Mouse (Mus musculus): ENCODE measurements around the gene Rpl31. TPM values are rescaled to one million over a fixed set of nuclear protein-coding genes. Genes with fewer than 3 reads are reported as not detected.

The Rpl31 gene
- polyA plus RNA-seq, 1 experiment from 2014 or later, result 421 TPM

DNA sequence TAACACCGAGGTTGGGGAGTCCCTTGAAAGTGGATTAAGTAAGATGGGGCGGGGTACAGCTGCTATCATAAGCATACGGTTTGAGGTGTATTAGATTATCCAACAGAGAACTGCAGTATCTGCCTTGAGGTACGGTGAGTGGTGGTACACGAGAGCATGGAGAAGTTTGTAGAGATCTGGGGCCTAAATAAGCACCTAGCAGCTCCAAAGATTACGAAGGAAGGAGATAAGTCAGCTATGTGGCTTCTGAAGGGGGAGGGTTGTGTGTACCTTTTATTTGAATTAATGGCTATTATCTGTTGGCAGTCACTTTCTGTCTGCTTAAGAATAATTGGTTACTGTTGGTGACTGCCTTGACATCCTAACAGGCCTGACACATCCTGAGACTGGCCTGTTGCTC is 2.8 kb downstream of the Rpl31 start:
- H3K27ac ChIP-seq, result no peak overlapping the region

DNA sequence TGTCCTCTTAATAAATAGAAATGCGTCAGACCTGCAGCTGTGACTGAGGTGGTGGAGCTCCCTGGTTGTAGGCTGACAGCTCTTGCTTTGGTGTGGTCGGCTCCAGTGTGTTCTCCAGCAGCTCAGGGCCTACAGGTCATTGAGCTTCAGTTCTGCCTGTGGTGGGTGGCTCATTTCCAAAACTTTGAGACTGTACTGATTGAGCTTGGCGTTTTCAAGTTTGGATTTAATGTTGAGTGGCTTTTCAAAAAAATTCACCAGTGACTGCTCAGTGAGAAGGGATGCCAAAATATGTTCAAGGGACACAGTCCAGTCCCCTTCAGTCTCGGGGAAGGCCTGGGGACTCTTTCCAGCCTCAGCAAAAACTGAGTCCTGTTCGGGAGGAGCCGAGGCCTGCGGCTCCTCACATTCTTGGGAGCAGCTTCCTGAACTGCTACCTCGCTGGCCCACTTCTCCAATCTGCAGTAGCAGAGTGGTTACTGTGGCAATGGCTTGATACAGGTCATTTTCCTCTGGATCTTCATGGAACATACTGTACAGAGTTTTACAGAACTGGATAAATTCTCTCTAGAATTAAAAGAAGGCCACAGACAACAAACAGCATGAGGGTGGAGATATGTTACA is 4.7 kb downstream of the Rpl31 start:
- Histone ChIP-seq H3K36me3 (peaks cover 35% of the 10 kb centered on the region), H3K27me3 (replicated peaks) (no peaks in the 10 kb centered on the region), H3K4me2 (no peak overlapping the region), H3K4me1 (peaks cover 3% of the 10 kb centered on the region; the same call in 1 of the 2 replicates), H3K9me3 (no peaks in the 10 kb centered on the region), H3K4me3 (replicated peaks) (no peak overlapping the region), H3K27ac (no peak overlapping the region), H3K9ac (no peak overlapping the region)
- ATAC-seq (ENCODE audit: insufficient read depth, low FRiP score, low read depth), result no peak
- WGBS, result 76% methylated on average over 8 of the region's 8 CpGs

More for the DNA sequence above, 2.8 kb downstream of the Rpl31 start:
- ATAC-seq (ENCODE audit: insufficient read depth, low FRiP score, low read depth), result no peak
- H3K9ac ChIP-seq, result no peak overlapping the region
- H3K4me2 ChIP-seq, result no peak overlapping the region
- 76% methylated on average over 6 of the region's 6 CpGs for WGBS
- H3K27me3 ChIP-seq (replicated peaks), result no peaks in the 10 kb centered on the region
- H3K9me3 ChIP-seq, result no peaks in the 10 kb centered on the region
- H3K4me3 ChIP-seq (replicated peaks), result no peak overlapping the region
- H3K4me1 ChIP-seq, result peaks cover 3% of the 10 kb centered on the region; the same call in 1 of the 2 replicates
- H3K36me3 ChIP-seq, result peaks cover 35% of the 10 kb centered on the region

DNA sequence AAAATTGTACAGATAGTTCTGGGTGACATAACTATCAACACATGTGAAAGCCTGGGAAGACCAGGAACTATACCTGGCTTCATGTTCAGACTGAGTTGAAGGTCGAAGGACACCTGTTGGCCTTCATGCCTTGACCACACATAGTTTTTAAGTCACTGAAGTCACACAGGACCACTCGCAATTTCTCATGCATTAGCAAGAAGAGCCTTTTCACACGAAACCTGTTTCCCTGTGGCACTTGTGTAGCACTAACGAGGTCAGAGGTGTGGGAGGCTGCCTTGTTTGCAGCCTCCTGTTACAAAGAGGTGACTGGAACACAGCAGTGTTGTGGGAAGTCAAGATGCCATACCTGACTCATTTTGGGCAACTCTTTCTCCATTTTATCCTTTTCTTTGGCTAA is 5.7 kb downstream of the Rpl31 start:
- H3K36me3 ChIP-seq, result peaks cover 35% of the 10 kb centered on the region
- H3K4me3 ChIP-seq (replicated peaks), result no peak overlapping the region
- no peak overlapping the region for H3K4me2 ChIP-seq
- WGBS, result 68% methylated on average over 4 of the region's 4 CpGs
- no peaks in the 10 kb centered on the region for H3K9me3 ChIP-seq
- no peak for ATAC-seq (ENCODE audit: insufficient read depth, low FRiP score, low read depth)
- no peak overlapping the region for H3K27ac ChIP-seq
- no peaks in the 10 kb centered on the region for H3K27me3 ChIP-seq (replicated peaks)
- H3K4me1 ChIP-seq, result peaks cover 3% of the 10 kb centered on the region; the same call in 1 of the 2 replicates
- no peak overlapping the region for H3K9ac ChIP-seq

DNA sequence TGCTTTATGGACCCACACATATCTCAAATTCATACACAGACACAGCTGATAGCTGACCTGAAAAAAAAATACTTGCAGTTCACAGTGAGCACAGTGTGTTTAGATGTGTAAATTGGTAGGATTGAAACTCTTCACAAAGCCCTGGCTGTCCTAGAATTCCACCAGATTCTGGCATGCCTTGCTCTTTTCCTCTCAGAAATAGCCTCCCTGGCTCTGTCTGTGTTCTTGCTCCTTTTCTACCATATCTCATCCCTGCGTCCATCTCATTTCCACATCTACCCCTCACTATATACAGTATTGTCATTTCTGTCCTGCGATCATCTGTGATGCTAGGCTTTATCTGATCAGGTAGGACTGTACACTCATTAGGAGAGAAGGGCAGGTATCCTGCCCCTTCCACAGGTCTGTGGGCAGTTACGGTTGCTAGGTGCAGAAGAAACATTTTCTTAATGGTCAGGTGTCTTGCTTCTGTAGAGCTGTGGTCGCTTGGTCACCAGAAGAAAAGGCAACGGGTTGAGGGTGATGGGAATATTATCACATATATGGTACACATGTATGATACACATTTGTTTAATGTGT is 6.7 kb downstream of the Rpl31 start:
- H3K9me3 ChIP-seq, result no peaks in the 10 kb centered on the region
- H3K4me3 ChIP-seq (replicated peaks), result no peak overlapping the region
- no peak overlapping the region for H3K4me2 ChIP-seq
- peaks cover 35% of the 10 kb centered on the region for H3K36me3 ChIP-seq
- WGBS, result 79% methylated on average over 5 of the region's 5 CpGs
- ATAC-seq (ENCODE audit: insufficient read depth, low FRiP score, low read depth), result no peak
- no peak overlapping the region for H3K9ac ChIP-seq
- H3K27ac ChIP-seq, result no peak overlapping the region
- no peaks in the 10 kb centered on the region for H3K27me3 ChIP-seq (replicated peaks)
- no peaks in the 10 kb centered on the region for H3K4me1 ChIP-seq

DNA sequence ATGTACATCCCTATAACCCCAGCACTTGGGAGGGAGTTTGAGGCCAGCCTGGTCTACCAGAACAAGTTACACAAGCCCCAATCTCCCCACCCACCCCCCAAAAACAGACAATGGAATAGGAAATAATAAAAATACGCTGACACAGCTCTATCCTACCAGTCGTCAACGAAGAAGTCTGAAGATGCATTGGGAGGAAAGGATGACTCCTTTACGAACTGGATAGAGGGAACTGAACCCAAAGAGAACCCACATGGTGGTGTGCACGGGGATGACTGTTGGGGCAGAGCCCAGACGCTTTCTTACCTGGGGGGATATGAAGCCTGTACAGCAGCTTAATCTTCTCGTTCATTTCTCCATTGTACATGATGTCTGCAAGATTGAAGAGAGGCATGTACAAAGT is 8.5 kb downstream of the Rpl31 start:
- no peaks in the 10 kb centered on the region for H3K4me1 ChIP-seq
- no peaks in the 10 kb centered on the region for H3K27me3 ChIP-seq (replicated peaks)
- H3K9ac ChIP-seq, result no peak overlapping the region
- no peak overlapping the region for H3K4me2 ChIP-seq
- H3K9me3 ChIP-seq, result no peaks in the 10 kb centered on the region
- WGBS, result 86% methylated on average over 7 of the region's 7 CpGs
- H3K4me3 ChIP-seq (replicated peaks), result no peak overlapping the region
- no peak for ATAC-seq (ENCODE audit: insufficient read depth, low FRiP score, low read depth)
- no peak overlapping the region for H3K27ac ChIP-seq
- peaks cover 19% of the 10 kb centered on the region for H3K36me3 ChIP-seq

DNA sequence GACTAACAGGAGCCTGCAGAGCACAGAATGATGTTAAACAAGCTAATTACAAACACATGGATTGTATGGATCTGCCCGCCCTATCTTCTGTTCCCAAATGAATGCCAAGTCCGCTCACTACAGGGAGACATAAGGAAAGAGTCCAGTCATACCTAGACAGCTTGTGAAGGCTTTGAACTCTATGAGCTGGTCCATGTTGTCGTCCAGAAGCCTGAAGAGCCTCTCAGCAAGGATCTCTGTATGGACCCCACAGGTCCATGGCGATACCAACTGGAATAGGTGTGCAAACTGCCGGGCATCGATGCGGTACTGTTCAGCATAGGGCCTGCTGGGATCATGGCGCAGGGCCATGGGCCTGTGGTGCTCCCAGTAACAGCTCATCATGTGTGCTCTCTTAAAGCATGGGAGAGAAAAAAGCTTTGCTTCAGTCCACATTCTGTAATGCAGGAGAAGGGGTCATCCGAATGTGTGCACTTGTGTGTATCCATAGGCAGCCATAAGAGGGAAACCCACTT is 9.1 kb downstream of the Rpl31 start:
- WGBS, result 88% methylated on average over 9 of the region's 9 CpGs
- H3K4me3 ChIP-seq (replicated peaks), result no peak overlapping the region
- ATAC-seq (ENCODE audit: insufficient read depth, low FRiP score, low read depth), result no peak
- H3K36me3 ChIP-seq, result peaks cover 12% of the 10 kb centered on the region
- no peak overlapping the region for H3K9ac ChIP-seq
- no peak overlapping the region for H3K27ac ChIP-seq
- H3K9me3 ChIP-seq, result no peaks in the 10 kb centered on the region
- H3K4me1 ChIP-seq, result no peaks in the 10 kb centered on the region
- H3K27me3 ChIP-seq (replicated peaks), result no peaks in the 10 kb centered on the region
- H3K4me2 ChIP-seq, result no peak overlapping the region

DNA sequence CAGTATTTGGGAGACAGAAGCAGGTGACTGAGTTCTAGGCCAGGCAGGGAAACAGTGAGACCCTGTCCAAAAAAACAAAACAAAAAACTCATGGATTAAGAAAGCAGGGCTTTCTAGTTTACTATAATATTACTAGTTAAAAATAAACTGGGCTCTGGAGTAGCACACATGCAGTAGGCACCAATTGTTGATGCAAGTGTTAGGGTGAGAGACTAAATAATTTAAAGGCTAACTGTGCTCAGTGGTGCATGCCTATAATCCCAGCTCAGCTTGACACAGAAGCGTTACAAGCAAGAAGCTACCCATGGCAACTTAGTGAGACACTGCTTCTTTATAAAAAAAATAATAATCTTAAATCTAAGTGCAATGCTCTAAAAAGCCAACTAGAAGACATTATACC is 10.9 kb downstream of the Rpl31 start:
- Histone ChIP-seq H3K4me2 (no peak overlapping the region), H3K27ac (no peak overlapping the region), H3K36me3 (no peaks in the 10 kb centered on the region; the same call in 1 of the 2 replicates), H3K4me3 (replicated peaks) (no peak overlapping the region), H3K9me3 (no peaks in the 10 kb centered on the region), H3K27me3 (replicated peaks) (no peaks in the 10 kb centered on the region), H3K9ac (no peak overlapping the region), H3K4me1 (no peaks in the 10 kb centered on the region)
- 83% methylated on average over 1 of the region's 1 CpGs for WGBS
- ATAC-seq (ENCODE audit: insufficient read depth, low FRiP score, low read depth), result no peak

DNA sequence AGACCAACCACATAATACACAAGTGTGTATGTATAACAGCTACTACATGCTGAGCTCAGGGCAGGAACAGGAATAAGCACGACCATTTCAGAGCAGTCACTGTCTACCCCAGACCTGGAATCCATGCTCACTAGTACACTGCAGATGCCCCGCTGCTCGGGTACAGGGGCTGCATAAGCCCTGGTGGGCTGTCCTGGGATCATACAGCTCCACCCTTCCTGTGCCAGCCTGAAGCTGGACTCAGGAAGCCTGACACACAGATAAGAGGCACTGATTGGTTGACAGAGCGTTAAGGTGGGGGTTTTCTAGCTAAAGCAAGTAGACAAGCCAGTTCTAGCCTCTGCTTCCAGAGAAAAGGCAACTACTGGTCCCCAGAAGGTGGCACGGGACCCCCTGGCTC is 11.4 kb downstream of the Rpl31 start:
- no peak overlapping the region for H3K4me3 ChIP-seq (replicated peaks)
- ATAC-seq (ENCODE audit: insufficient read depth, low FRiP score, low read depth), result no peak
- H3K27me3 ChIP-seq (replicated peaks), result no peaks in the 10 kb centered on the region
- H3K4me1 ChIP-seq, result no peaks in the 10 kb centered on the region
- H3K9me3 ChIP-seq, result no peaks in the 10 kb centered on the region
- 63% methylated on average over 5 of the region's 5 CpGs for WGBS
- no peak overlapping the region for H3K27ac ChIP-seq
- no peak overlapping the region for H3K9ac ChIP-seq
- no peaks in the 10 kb centered on the region; the same call in 1 of the 2 replicates for H3K36me3 ChIP-seq
- no peak overlapping the region for H3K4me2 ChIP-seq

DNA sequence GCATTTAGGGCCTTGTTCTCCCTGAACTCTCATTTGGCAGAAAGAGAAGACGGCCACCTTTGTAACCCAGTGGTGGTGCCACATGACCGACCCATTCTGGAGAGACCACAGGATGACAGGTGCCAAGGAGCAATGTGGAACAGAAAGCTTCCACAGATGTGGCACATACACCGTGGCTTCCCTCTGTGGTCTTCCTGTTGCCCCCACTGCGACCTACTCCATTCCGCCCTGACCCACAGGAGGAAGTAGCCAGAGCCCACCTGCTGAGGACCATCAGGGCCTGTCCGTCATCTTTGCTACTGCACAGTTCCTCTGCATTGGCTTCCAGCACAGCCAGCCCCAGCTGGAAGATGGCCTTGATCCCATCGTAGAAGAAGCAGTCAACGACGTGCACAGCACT is 13.4 kb downstream of the Rpl31 start:
- ATAC-seq (ENCODE audit: insufficient read depth, low FRiP score, low read depth), result no peak
- H3K9ac ChIP-seq, result no peak overlapping the region
- no peak overlapping the region for H3K27ac ChIP-seq
- no peaks in the 10 kb centered on the region for H3K4me1 ChIP-seq
- no peaks in the 10 kb centered on the region for H3K9me3 ChIP-seq
- no peak overlapping the region for H3K4me3 ChIP-seq (replicated peaks)
- no peaks in the 10 kb centered on the region for H3K27me3 ChIP-seq (replicated peaks)
- H3K36me3 ChIP-seq, result no peaks in the 10 kb centered on the region; the same call in none of the 2 replicates
- no peak overlapping the region for H3K4me2 ChIP-seq
- WGBS, result 81% methylated on average over 9 of the region's 9 CpGs

DNA sequence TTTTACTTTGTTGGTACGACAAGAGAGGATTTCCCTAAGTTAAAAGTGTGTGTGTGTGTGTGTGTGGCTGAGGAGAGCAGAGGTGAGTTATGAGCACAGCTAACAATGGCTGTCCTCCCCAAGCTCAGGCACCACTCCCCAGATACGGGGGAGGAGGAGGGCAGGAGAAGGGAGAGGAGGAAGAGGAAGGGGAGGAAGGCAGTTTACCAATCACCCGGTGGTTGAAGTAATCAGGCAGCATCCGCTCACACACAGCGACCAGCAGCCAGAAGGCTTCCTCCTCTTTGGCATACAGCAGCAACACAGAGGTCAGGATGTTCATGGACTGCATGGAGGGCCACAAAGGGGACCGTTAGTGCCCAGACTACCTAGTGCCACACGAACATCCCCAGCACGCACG is 17.3 kb downstream of the Rpl31 start:
- no peak overlapping the region for H3K27ac ChIP-seq
- H3K9ac ChIP-seq, result no peak overlapping the region
- no peaks in the 10 kb centered on the region for H3K9me3 ChIP-seq
- H3K27me3 ChIP-seq (replicated peaks), result no peaks in the 10 kb centered on the region
- no peak overlapping the region for H3K4me3 ChIP-seq (replicated peaks)
- H3K36me3 ChIP-seq, result no peaks in the 10 kb centered on the region; the same call in none of the 2 replicates
- H3K4me2 ChIP-seq, result no peak overlapping the region
- 70% methylated on average over 9 of the region's 9 CpGs for WGBS
- no peak for ATAC-seq (ENCODE audit: insufficient read depth, low FRiP score, low read depth)
- no peaks in the 10 kb centered on the region for H3K4me1 ChIP-seq

DNA sequence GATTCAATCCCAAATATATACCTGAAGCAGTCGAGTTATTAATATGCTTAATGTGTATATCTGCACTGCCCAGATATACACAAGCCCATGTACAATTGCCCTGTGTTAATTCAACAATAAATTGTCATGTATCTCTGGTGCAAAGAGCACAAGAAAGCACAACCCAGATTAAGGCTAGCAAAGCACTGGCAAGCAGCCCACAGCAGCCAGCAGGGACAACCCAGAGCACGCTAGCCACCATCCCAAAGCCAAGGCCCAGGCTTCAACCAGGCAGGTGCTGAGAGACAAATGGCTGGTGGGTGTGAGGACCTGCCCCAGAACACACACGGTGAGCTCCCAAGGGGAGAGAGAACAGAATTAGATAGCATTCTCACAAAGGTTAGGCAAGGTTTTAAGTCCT is 18.8 kb downstream of the Rpl31 start:
- Histone ChIP-seq H3K27me3 (replicated peaks) (no peaks in the 10 kb centered on the region), H3K4me3 (replicated peaks) (no peak overlapping the region), H3K27ac (no peak overlapping the region), H3K9ac (no peak overlapping the region), H3K4me1 (no peaks in the 10 kb centered on the region), H3K4me2 (no peak overlapping the region), H3K36me3 (no peaks in the 10 kb centered on the region; the same call in 1 of the 2 replicates), H3K9me3 (no peaks in the 10 kb centered on the region)
- WGBS, result 70% methylated on average over 3 of the region's 3 CpGs
- no peak for ATAC-seq (ENCODE audit: insufficient read depth, low FRiP score, low read depth)

DNA sequence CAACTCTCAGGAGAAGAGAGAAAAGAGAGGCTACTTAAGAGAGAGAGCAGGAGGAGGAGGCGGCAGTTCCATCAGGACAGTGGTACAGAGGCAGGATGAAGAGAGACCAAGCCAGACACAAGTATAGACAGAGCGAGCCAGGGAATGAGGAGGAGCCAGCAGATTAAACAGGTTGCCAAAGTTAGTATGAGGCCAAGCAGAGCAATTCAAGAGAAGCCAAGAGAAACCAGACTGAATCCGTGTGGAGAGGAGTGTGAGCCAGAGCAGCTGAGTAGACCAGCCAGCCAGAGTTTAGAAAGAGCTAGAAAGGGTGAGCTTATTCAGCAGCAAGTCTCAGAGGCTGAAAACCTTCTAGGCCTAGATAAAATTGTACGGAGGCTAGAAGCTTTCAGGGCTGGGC is 19.9 kb downstream of the Rpl31 start:
- 72% methylated on average over 4 of the region's 4 CpGs for WGBS
- Histone ChIP-seq H3K4me1 (no peaks in the 10 kb centered on the region), H3K9me3 (no peaks in the 10 kb centered on the region), H3K9ac (no peak overlapping the region), H3K27ac (no peak overlapping the region), H3K4me3 (replicated peaks) (no peak overlapping the region), H3K36me3 (no peaks in the 10 kb centered on the region; the same call in 1 of the 2 replicates), H3K4me2 (no peak overlapping the region), H3K27me3 (replicated peaks) (no peaks in the 10 kb centered on the region)
- ATAC-seq (ENCODE audit: insufficient read depth, low FRiP score, low read depth), result no peak
